Mouse (Mus musculus): Measurements from ENCODE around the gene Smc4.
A peak's percentile ranks its signal among the peaks of the same experiment; 100 is the strongest.

Gene Smc4

GRCm38 (mm10) chr3:69004437-69005337 is at the start of gene Smc4, which contains the start of gene Ift80:
TSS of gene Smc4 (plus strand) at chr3:69004738.
TSS of gene Ift80 (minus strand) at chr3:69004570.
- peak; percentile 99 for DNase-seq (ENCODE audit: low read depth, low spot score)

- DNase-seq (ENCODE audit: low read depth, low spot score), result no peak
Measured at GRCm38 (mm10) chr3:68956454-68956853, 48.1 kb upstream of the Smc4 start.

- DNase-seq (ENCODE audit: low read depth, low spot score), result no peak
Measured at GRCm38 (mm10) chr3:68957413-68957812, 47.1 kb upstream of the Smc4 start.

- DNase-seq (ENCODE audit: low read depth, low spot score), result peak; percentile 57
Measured at GRCm38 (mm10) chr3:68964682-68965081, 39.9 kb upstream of the Smc4 start.

- no peak for DNase-seq (ENCODE audit: low read depth, low spot score)
Measured at GRCm38 (mm10) chr3:68966527-68967285, 37.8 kb upstream of the Smc4 start.

GRCm38 (mm10) chr3:68967404-68967803 is 37.1 kb upstream of the Smc4 start:
- DNase-seq (ENCODE audit: low read depth, low spot score), result no peak

- DNase-seq (ENCODE audit: low read depth, low spot score), result no peak
Measured at GRCm38 (mm10) chr3:68969091-68969590, 35.4 kb upstream of the Smc4 start.

- DNase-seq (ENCODE audit: low read depth, low spot score), result no peak
Measured at GRCm38 (mm10) chr3:68973574-68973973, 31.0 kb upstream of the Smc4 start.

- DNase-seq (ENCODE audit: low read depth, low spot score), result peak; percentile 16
Measured at GRCm38 (mm10) chr3:68974639-68975532, 29.7 kb upstream of the Smc4 start.

GRCm38 (mm10) chr3:68975533-68976490 is 28.7 kb upstream of the Smc4 start:
- no peak for DNase-seq (ENCODE audit: low read depth, low spot score)

- no peak for DNase-seq (ENCODE audit: low read depth, low spot score)
Measured at GRCm38 (mm10) chr3:68977696-68978095, 26.8 kb upstream of the Smc4 start.

GRCm38 (mm10) chr3:68979187-68979586 is 25.4 kb upstream of the Smc4 start:
- DNase-seq (ENCODE audit: low read depth, low spot score), result no peak

GRCm38 (mm10) chr3:68980898-68981297 is 23.6 kb upstream of the Smc4 start:
- peak; percentile 85 for DNase-seq (ENCODE audit: low read depth, low spot score)

- no peak for DNase-seq (ENCODE audit: low read depth, low spot score)
Measured at GRCm38 (mm10) chr3:68986550-68986949, 18.0 kb upstream of the Smc4 start.

GRCm38 (mm10) chr3:69002781-69003180 is 1.8 kb upstream of the Smc4 start:
- no peak for DNase-seq (ENCODE audit: low read depth, low spot score)

GRCm38 (mm10) chr3:69004055-69004436 is 492 bp upstream of the Smc4 start:
- no peak for DNase-seq (ENCODE audit: low read depth, low spot score)

- peak; percentile 63 for DNase-seq (ENCODE audit: low read depth, low spot score)
Measured at GRCm38 (mm10) chr3:69005338-69006245, 1.1 kb downstream of the Smc4 start.

GRCm38 (mm10) chr3:69006246-69006760 is 1.8 kb downstream of the Smc4 start:
- peak; percentile 55 for DNase-seq (ENCODE audit: low read depth, low spot score)

GRCm38 (mm10) chr3:69008873-69009272 is 4.3 kb downstream of the Smc4 start:
- no peak for DNase-seq (ENCODE audit: low read depth, low spot score)
